Mouse (Mus musculus): ENCODE measurements at regions not wholly inside any gene's neighbourhood (a gene's known extent, or its start where the extent isn't known, plus 50 kb on each side); places are given as distances from the start of the nearest gene placed in this dataset.

GRCm38 (mm10) chr13:7697647-7698365 lies 504.9 kb upstream of the Adarb2 start:
- TF ChIP-seq POLR2A (IDR thresholded peaks at IDR 0.05; ENCODE audit: low read depth, low read length) (no peak), CTCF (conservative IDR thresholded peaks at IDR 0.05; ENCODE audit: insufficient read depth, insufficient read length, low read depth, low read length) (no peak)

All from kidney, adult 2 months (tissue).